Mouse (Mus musculus): ENCODE results near the gene Scd4. TPM values are rescaled to one million over a fixed set of nuclear protein-coding genes. Genes with fewer than 3 reads are reported as not detected.

The Scd4 gene
- polyA plus RNA-seq, 1 experiment from 2014 or later, result 0.06 TPM

DNA sequence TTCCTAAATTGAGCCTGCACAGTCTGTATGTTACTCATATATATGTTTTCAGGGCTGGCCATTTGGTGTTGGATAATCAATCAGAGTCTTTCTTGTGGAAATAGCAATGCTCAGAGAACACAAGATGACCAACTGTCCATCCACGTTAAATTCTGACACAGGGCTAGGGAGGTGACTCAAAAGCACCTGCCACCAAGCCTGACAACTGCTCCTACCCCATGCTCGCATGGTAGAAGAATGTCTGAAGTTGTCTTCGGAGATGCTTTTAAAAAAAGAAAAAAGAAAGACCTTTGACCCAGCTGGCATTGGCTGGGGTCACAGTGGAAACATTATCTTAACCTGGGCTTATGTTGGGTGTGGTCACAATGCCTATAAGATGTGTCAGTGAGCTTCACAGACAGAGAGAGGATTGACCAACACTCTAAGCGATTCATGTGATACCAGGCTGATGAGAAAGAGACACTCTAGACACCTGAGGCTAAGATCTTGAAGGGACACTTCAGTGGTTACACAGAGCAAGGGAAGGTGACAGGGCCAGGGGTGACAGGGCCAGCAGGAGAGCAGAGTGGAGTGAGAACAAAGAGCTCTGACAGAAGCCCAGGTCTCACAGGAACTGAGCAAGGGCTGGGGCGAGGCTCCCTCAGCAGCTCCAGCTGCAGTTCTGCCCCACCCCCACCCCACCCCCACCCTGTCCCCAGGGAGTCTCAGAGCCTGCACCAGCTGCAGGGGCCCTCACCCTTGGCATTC is 44.9 kb downstream of the Scd4 start:
- Histone ChIP-seq H3K36me3 (replicated peaks) (no peaks in the 10 kb centered on the region), H3K27ac (no peak overlapping the region), H3K4me1 (peaks cover 13% of the 10 kb centered on the region), H3K4me3 (no peak overlapping the region), H3K27me3 (ENCODE audit: poor library complexity, severe bottlenecking) (no peaks in the 10 kb centered on the region), H3K9me3 (no peaks in the 10 kb centered on the region)
- WGBS, result 49% methylated on average over 5 of the region's 5 CpGs
- no peak for DNase-seq (ENCODE audit: extremely low spot score, low spot score)

DNA sequence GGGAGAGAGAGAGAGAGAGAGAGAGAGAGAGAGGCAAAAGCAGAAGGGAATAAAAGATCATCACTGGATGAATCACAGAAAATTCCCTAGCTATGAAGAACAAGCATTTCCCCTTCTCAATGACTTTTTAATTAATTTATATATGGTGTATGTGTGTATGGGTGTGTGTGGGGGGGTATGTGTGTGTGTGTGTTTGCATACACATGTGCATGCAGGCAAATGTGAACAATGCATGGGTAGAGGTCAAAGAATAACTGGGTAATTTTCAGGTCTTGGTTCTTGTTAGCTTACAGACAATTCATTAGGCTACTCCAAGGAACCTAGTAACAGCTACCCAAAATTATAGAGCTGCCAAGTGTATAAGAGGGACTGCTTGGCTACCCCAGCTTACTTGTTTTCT is 46.2 kb downstream of the Scd4 start:
- Histone ChIP-seq H3K27me3 (ENCODE audit: poor library complexity, severe bottlenecking) (no peaks in the 10 kb centered on the region), H3K27ac (no peak overlapping the region), H3K36me3 (replicated peaks) (no peaks in the 10 kb centered on the region), H3K4me3 (no peak overlapping the region), H3K9me3 (no peaks in the 10 kb centered on the region), H3K4me1 (peaks cover 13% of the 10 kb centered on the region)
- DNase-seq (ENCODE audit: extremely low spot score, low spot score), result no peak

- 90% methylated on average over 4 of the region's 4 CpGs for WGBS
- no peak for DNase-seq (ENCODE audit: extremely low spot score, low spot score)
Measured at GRCm38 (mm10) chr19:44380065-44380464, 47.2 kb downstream of the Scd4 start.

DNA sequence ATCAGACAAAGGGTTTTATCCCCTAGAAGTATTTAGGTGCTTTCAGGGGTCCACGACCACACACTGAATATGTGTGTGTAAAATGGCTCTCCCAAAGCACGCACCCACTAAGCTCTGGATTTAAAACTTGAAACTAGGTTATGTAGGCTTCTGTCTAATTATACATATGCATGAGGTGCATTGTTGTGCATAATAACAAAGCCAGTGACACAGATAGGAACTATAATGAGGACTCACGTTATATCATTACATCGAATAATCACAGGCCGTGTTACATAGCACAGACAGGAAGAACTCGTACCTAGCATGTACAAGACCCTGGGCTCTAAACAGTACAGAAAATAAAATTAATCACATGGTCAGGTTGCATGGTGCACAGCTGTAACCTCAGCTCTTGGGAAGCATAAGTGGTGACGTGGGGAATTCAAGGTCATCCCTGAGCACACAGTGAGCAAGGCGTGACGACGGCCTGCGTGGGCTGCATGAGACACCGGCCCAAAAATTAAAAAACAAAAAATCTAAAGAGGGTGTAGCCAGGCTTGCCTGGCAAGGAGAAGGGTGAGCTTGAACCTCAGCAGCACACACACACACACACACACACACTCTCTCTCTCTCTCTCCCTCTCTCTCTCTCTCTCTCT is 49.9 kb downstream of the Scd4 start:
- WGBS, result 94% methylated on average over 12 of the region's 12 CpGs
- Histone ChIP-seq H3K27ac (no peak overlapping the region), H3K27me3 (ENCODE audit: poor library complexity, severe bottlenecking) (no peaks in the 10 kb centered on the region), H3K9me3 (no peaks in the 10 kb centered on the region), H3K36me3 (replicated peaks) (no peaks in the 10 kb centered on the region), H3K4me1 (peaks cover 10% of the 10 kb centered on the region), H3K4me3 (no peak overlapping the region)
- no peak for DNase-seq (ENCODE audit: extremely low spot score, low spot score)

More at GRCm38 (mm10) chr19:44380065-44380464, 47.2 kb downstream of the Scd4 start:
- H3K4me3 ChIP-seq, result no peak overlapping the region
- H3K27me3 ChIP-seq (ENCODE audit: poor library complexity, severe bottlenecking), result no peaks in the 10 kb centered on the region
- H3K4me1 ChIP-seq, result peaks cover 13% of the 10 kb centered on the region
- H3K9me3 ChIP-seq, result no peaks in the 10 kb centered on the region
- no peaks in the 10 kb centered on the region for H3K36me3 ChIP-seq (replicated peaks)
- no peak overlapping the region for H3K27ac ChIP-seq

GRCm38 (mm10) chr19:44385887-44386498 is 53.1 kb downstream of the Scd4 start:
- no peak for DNase-seq (ENCODE audit: extremely low spot score, low spot score)
- H3K27me3 ChIP-seq (ENCODE audit: poor library complexity, severe bottlenecking), result no peaks in the 10 kb centered on the region
- H3K4me3 ChIP-seq, result no peak overlapping the region
- H3K36me3 ChIP-seq (replicated peaks), result no peaks in the 10 kb centered on the region
- H3K4me1 ChIP-seq, result peaks cover 30% of the 10 kb centered on the region
- H3K27ac ChIP-seq, result no peak overlapping the region
- whole genome bisulfite sequencing, result 86% methylated on average over 6 of the region's 6 CpGs
- no peaks in the 10 kb centered on the region for H3K9me3 ChIP-seq

GRCm38 (mm10) chr19:44387089-44387671 is 54.3 kb downstream of the Scd4 start:
- Histone ChIP-seq H3K4me1 (peaks cover 30% of the 10 kb centered on the region), H3K27ac (no peak overlapping the region), H3K4me3 (no peak overlapping the region), H3K9me3 (no peaks in the 10 kb centered on the region), H3K36me3 (replicated peaks) (no peaks in the 10 kb centered on the region), H3K27me3 (ENCODE audit: poor library complexity, severe bottlenecking) (no peaks in the 10 kb centered on the region)
- no peak for DNase-seq (ENCODE audit: extremely low spot score, low spot score)
- WGBS, result 93% methylated on average over 4 of the region's 4 CpGs

- peak overlapping the region; percentile 67 for H3K4me3 ChIP-seq
- no peaks in the 10 kb centered on the region for H3K36me3 ChIP-seq (replicated peaks)
- no peaks in the 10 kb centered on the region for H3K27me3 ChIP-seq (ENCODE audit: poor library complexity, severe bottlenecking)
- no peak for DNase-seq (ENCODE audit: extremely low spot score, low spot score)
- peaks cover 30% of the 10 kb centered on the region for H3K4me1 ChIP-seq
- WGBS, result 32% methylated on average over 19 of the region's 19 CpGs
- H3K27ac ChIP-seq, result peak overlapping the region; percentile 94
- no peaks in the 10 kb centered on the region for H3K9me3 ChIP-seq
Measured at GRCm38 (mm10) chr19:44387746-44388474, 55.0 kb downstream of the Scd4 start.

- H3K36me3 ChIP-seq (replicated peaks), result peaks cover 1% of the 10 kb centered on the region
- WGBS, result 6% methylated on average over 41 of the region's 41 CpGs
- no peaks in the 10 kb centered on the region for H3K9me3 ChIP-seq
- H3K4me3 ChIP-seq, result peak overlapping the region; percentile 67
- H3K4me1 ChIP-seq, result peaks cover 30% of the 10 kb centered on the region
- peak overlapping the region; percentile 94 for H3K27ac ChIP-seq
- DNase-seq (ENCODE audit: extremely low spot score, low spot score), result peak; percentile 93
- no peaks in the 10 kb centered on the region for H3K27me3 ChIP-seq (ENCODE audit: poor library complexity, severe bottlenecking)
Measured at GRCm38 (mm10) chr19:44388475-44389428, 55.9 kb downstream of the Scd4 start.

DNA sequence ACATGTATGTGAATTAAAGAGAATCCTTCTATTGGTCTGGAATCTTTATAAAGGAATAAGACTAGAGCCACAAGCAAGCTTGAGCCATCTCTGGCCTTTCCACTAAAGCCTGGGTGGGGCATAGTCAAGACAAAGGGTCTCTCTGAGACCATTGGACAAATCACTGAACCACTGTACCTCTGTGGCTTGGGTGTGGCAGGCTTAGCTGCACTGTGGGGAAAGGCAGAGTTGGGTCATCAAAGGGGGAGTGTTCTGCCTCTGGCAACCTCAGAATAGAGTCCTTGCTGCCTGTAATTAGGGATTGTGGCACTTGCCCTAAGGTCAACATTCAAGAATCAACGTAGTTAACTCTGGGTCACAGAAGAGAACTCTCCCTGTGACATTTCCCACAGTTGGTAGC is 56.6 kb downstream of the Scd4 start:
- H3K4me3 ChIP-seq, result no peak overlapping the region
- no peaks in the 10 kb centered on the region for H3K9me3 ChIP-seq
- WGBS, result 5% methylated on average over 1 of the region's 1 CpGs
- no peak for DNase-seq (ENCODE audit: extremely low spot score, low spot score)
- H3K36me3 ChIP-seq (replicated peaks), result peaks cover 8% of the 10 kb centered on the region
- H3K4me1 ChIP-seq, result peaks cover 30% of the 10 kb centered on the region
- no peaks in the 10 kb centered on the region for H3K27me3 ChIP-seq (ENCODE audit: poor library complexity, severe bottlenecking)
- peak overlapping the region; percentile 94; the same call in 1 of the 2 replicates for H3K27ac ChIP-seq

- Histone ChIP-seq H3K36me3 (replicated peaks) (peaks cover 31% of the 10 kb centered on the region), H3K27ac (no peak overlapping the region), H3K4me1 (peaks cover 30% of the 10 kb centered on the region), H3K9me3 (no peaks in the 10 kb centered on the region), H3K4me3 (no peak overlapping the region), H3K27me3 (ENCODE audit: poor library complexity, severe bottlenecking) (no peaks in the 10 kb centered on the region)
- no peak for DNase-seq (ENCODE audit: extremely low spot score, low spot score)
- WGBS, result 93% methylated on average over 4 of the region's 4 CpGs
Measured at GRCm38 (mm10) chr19:44391856-44392255, 59.0 kb downstream of the Scd4 start.

DNA sequence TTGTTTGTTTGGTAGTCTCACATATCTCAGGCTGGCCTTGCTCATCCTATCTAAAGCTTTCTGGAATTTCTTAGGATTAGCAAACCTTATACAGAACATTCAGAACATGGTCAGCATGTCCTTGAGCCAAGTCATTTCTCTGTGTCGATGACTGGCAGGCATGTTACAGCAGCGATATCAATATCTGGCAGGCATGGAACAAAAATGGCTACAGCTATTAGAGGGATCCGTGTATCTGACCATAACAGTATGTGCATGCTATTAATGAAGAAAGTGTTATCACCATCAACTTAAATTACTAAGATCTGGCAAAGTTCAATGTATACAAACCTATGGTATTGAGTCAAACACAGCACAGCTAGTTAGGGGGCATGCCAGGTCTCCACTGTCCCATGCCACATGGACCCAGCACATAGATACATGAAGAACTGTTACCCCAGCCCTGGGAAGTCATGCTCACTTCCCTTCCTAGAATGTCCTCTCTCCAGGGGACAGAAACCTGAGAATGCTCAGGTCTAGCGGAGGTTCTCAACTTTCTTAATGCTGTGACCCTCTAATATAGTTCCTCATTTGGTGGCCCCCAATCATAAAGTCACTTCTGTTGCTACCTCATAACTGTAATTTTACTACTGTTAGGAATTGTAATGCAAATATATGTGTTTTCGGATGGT is 59.6 kb downstream of the Scd4 start:
- H3K4me1 ChIP-seq, result peaks cover 27% of the 10 kb centered on the region
- 86% methylated on average over 5 of the region's 5 CpGs for WGBS
- H3K27me3 ChIP-seq (ENCODE audit: poor library complexity, severe bottlenecking), result no peaks in the 10 kb centered on the region
- DNase-seq (ENCODE audit: extremely low spot score, low spot score), result no peak
- no peak overlapping the region for H3K4me3 ChIP-seq
- H3K27ac ChIP-seq, result no peak overlapping the region
- H3K36me3 ChIP-seq (replicated peaks), result peaks cover 37% of the 10 kb centered on the region
- H3K9me3 ChIP-seq, result no peaks in the 10 kb centered on the region

All from forebrain, embryonic 10.5 days (tissue).